Mouse (Mus musculus) heart, postnatal 0 days (tissue): ENCODE results near the gene Primpol. TPM values are rescaled to one million over a fixed set of nuclear protein-coding genes. Genes with fewer than 3 reads are reported as not detected.

Source experiments
- ATAC-seq: fragments of 200-750 bp; cut with Nextera tagmentation; 2 replicates; pipeline ENCODE4 v1.8.0; 2017; ENCODE audit warnings: low read depth, moderate number of reproducible peaks, moderate library complexity; ENCODE audit not compliant: insufficient read depth
- DNase-seq: peaks from one replicate; pipeline ENCODE4 v3.0.0-alpha.2; 2016; ENCODE audit warnings: low spot score
- H3K27ac ChIP-seq: fragments of 300-500 bp; sonication (generic); 2 replicates; pipeline ENCODE4 v1.5.1; 2014; ENCODE audit warnings: low read depth, mild to moderate bottlenecking
- H3K27me3 ChIP-seq: fragments of 300-500 bp; sonication (generic); 2 replicates; pipeline ENCODE4 v1.6.1; 2014; ENCODE audit warnings: low read length, mixed read lengths; ENCODE audit not compliant: control insufficient read depth, insufficient read depth
- H3K36me3 ChIP-seq: fragments of 300-500 bp; sonication (generic); replicated peaks from 2 replicates; pipeline ENCODE4 v1.6.1; 2014; ENCODE audit warnings: low read length, mixed read lengths; ENCODE audit not compliant: control insufficient read depth, insufficient read depth
- H3K4me1 ChIP-seq: fragments of 300-500 bp; sonication (generic); 2 replicates; pipeline ENCODE4 v1.6.1; 2014; ENCODE audit warnings: antibody characterized with exemption; ENCODE audit not compliant: control insufficient read depth, insufficient read depth
- H3K4me2 ChIP-seq: fragments of 300-500 bp; sonication (generic); 2 replicates; pipeline ENCODE4 v1.6.1; 2014; ENCODE audit warnings: low read depth, mild to moderate bottlenecking, low read length, moderate library complexity
- H3K4me3 ChIP-seq: fragments of 300-500 bp; sonication (generic); 2 replicates; pipeline ENCODE4 v1.5.1; 2014; ENCODE audit warnings: low read depth, low read length
- H3K9ac ChIP-seq: fragments of 300-500 bp; sonication (generic); replicated peaks from 2 replicates; pipeline ENCODE4 v1.6.1; 2014; ENCODE audit warnings: low read depth, low read length, mixed read lengths
- H3K9me3 ChIP-seq: fragments of 300-500 bp; sonication (generic); replicated peaks from 2 replicates; pipeline ENCODE4 v1.6.1; 2016; ENCODE audit warnings: low read length; ENCODE audit not compliant: control insufficient read depth
- CTCF ChIP-seq: IDR thresholded peaks from 2 replicates; pipeline ENCODE4 v1.5.1; 2016; ENCODE audit warnings: antibody characterized with exemption, control low read depth, low read depth
- EP300 ChIP-seq: IDR thresholded peaks from 2 replicates; pipeline ENCODE4 v1.6.1; 2016; ENCODE audit warnings: antibody characterized with exemption, low read depth
- WGBS: fragments of 180-500 bp; shearing (Covaris S2); extraction: QIAGEN DNeasy Blood & Tissue Kit; methylation state at CpG from one replicate; pipeline ENCODE4 v1.1.7; 2014; 5-methylcytosine and 5-hydroxymethylcytosine counted together
- polyA plus RNA-seq: library from polyadenylated mRNA; unstranded; fragments of >200 nt; fragmentation: Nextera tagmentation; extraction: Ambion mirVana; gene quantifications from 2 replicates; pipeline ENCODE4 v1.2.1, GENCODE M21; 2015
- total RNA-seq: library from RNA; depleted of rRNA; stranded (reverse); fragments of >200 nt; gene quantifications from 2 replicates; pipeline ENCODE4 v1.2.3, GENCODE M21; 2014; ENCODE audit warnings: low replicate concordance; rRNA removed

Gene Primpol
- total and polyA plus RNA-seq, 2 experiments from 2014 or later: 2.9 to 3.4 TPM

- WGBS: 29% methylated on average over 5 of the region's 5 CpGs
- no peak overlapping the region for H3K9ac ChIP-seq
- ATAC-seq: peak; percentile 62
These were observed 77.3 kb downstream of the Primpol start for GRCm38 (mm10) chr8:46539701-46540100.

GRCm38 (mm10) chr8:46533926-46534325 is 83.1 kb downstream of the Primpol start:
- no peaks in the 10 kb centered on the region for H3K9me3 ChIP-seq
- H3K27me3 ChIP-seq: no peaks in the 10 kb centered on the region
- H3K4me2 ChIP-seq: no peak overlapping the region
- H3K4me1 ChIP-seq: no peaks in the 10 kb centered on the region
- WGBS: 88% methylated on average over 7 of the region's 7 CpGs
- TF ChIP-seq EP300: no peak
- TF ChIP-seq CTCF: no peak
- H3K9ac ChIP-seq: no peak overlapping the region
- ATAC-seq: no peak
- peaks cover 84% of the 10 kb centered on the region for H3K36me3 ChIP-seq
- DNase-seq: no peak
- H3K27ac ChIP-seq: no peak overlapping the region
- no peak overlapping the region for H3K4me3 ChIP-seq

More at GRCm38 (mm10) chr8:46539701-46540100, 77.3 kb downstream of the Primpol start:
- H3K4me3 ChIP-seq: no peak overlapping the region
- no peaks in the 10 kb centered on the region for H3K9me3 ChIP-seq
- H3K4me2 ChIP-seq: no peak overlapping the region
- peak; percentile 28 for DNase-seq
- no peak overlapping the region for H3K27ac ChIP-seq
- no peak for TF ChIP-seq EP300
- TF ChIP-seq CTCF: no peak
- peaks cover 6% of the 10 kb centered on the region; the same call in 1 of the 2 replicates for H3K4me1 ChIP-seq
- H3K27me3 ChIP-seq: no peaks in the 10 kb centered on the region
- peaks cover 29% of the 10 kb centered on the region for H3K36me3 ChIP-seq

GRCm38 (mm10) chr8:46530541-46530940 is 86.5 kb downstream of the Primpol start:
- Histone ChIP-seq H3K36me3 (peaks cover 93% of the 10 kb centered on the region), H3K27me3 (no peaks in the 10 kb centered on the region), H3K4me1 (no peaks in the 10 kb centered on the region), H3K27ac (no peak overlapping the region), H3K4me2 (no peak overlapping the region), H3K9me3 (no peaks in the 10 kb centered on the region), H3K4me3 (no peak overlapping the region), H3K9ac (no peak overlapping the region)
- ATAC-seq (no peak), DNase-seq (no peak)
- no peak for TF ChIP-seq CTCF
- TF ChIP-seq EP300: no peak
- 56% methylated on average over 4 of the region's 4 CpGs for WGBS

GRCm38 (mm10) chr8:46529508-46529907 is 87.5 kb downstream of the Primpol start:
- no peaks in the 10 kb centered on the region for H3K9me3 ChIP-seq
- H3K4me3 ChIP-seq: no peak overlapping the region
- H3K9ac ChIP-seq: no peak overlapping the region
- no peak for ATAC-seq
- no peaks in the 10 kb centered on the region for H3K27me3 ChIP-seq
- H3K4me1 ChIP-seq: no peaks in the 10 kb centered on the region
- 81% methylated on average over 4 of the region's 4 CpGs for WGBS
- DNase-seq: no peak
- H3K27ac ChIP-seq: no peak overlapping the region
- no peak overlapping the region for H3K4me2 ChIP-seq
- H3K36me3 ChIP-seq: peaks cover 94% of the 10 kb centered on the region
- no peak for TF ChIP-seq CTCF
- no peak for TF ChIP-seq EP300

- Histone ChIP-seq H3K36me3 (peaks cover 96% of the 10 kb centered on the region), H3K9me3 (no peaks in the 10 kb centered on the region), H3K9ac (no peak overlapping the region), H3K4me1 (no peaks in the 10 kb centered on the region), H3K4me3 (no peak overlapping the region), H3K27me3 (no peaks in the 10 kb centered on the region), H3K4me2 (no peak overlapping the region), H3K27ac (no peak overlapping the region)
- DNase-seq: no peak
- no peak for TF ChIP-seq EP300
- TF ChIP-seq CTCF: no peak
- 62% methylated on average over 10 of the region's 10 CpGs for WGBS
- 0 out of 2 replicates have a peak, but pooled peaks have one; percentile 33 for ATAC-seq
These were observed 90.2 kb downstream of the Primpol start for GRCm38 (mm10) chr8:46526821-46527220.

GRCm38 (mm10) chr8:46526098-46526497 is 90.9 kb downstream of the Primpol start:
- H3K4me3 ChIP-seq: no peak overlapping the region
- no peak overlapping the region for H3K9ac ChIP-seq
- 88% methylated on average over 8 of the region's 8 CpGs for WGBS

More at GRCm38 (mm10) chr8:46526098-46526497, 90.9 kb downstream of the Primpol start:
- no peak for TF ChIP-seq EP300
- TF ChIP-seq CTCF: no peak
- ATAC-seq (no peak), DNase-seq (no peak)
- H3K36me3 ChIP-seq: peaks cover 96% of the 10 kb centered on the region
- no peaks in the 10 kb centered on the region for H3K27me3 ChIP-seq
- H3K9me3 ChIP-seq: no peaks in the 10 kb centered on the region
- H3K27ac ChIP-seq: no peak overlapping the region
- no peaks in the 10 kb centered on the region for H3K4me1 ChIP-seq
- H3K4me2 ChIP-seq: no peak overlapping the region

Other genes starting within 250 kb of the Primpol start
- 275 and 297 TPM in 2 replicates for gene Acsl1, start 146.2 kb downstream of the Primpol start, total RNA-seq
- 271 and 291 TPM in 2 replicates for gene Acsl1, start 146.2 kb downstream of the Primpol start, polyA plus RNA-seq
- gene Cenpu, start 65.2 kb downstream of the Primpol start, total RNA-seq: 1.1 and 2.4 TPM in 2 replicates
- gene Cenpu, start 65.2 kb downstream of the Primpol start, polyA plus RNA-seq: 4.3 and 5.3 TPM in 2 replicates
- gene Casp3, start 79 bp upstream of the Primpol start, total RNA-seq: 11.8 and 20.8 TPM in 2 replicates
- gene Casp3, start 79 bp upstream of the Primpol start, polyA plus RNA-seq: 28.6 and 30.4 TPM in 2 replicates
- gene Irf2, start 122.5 kb upstream of the Primpol start, total RNA-seq: 3.5 and 4.6 TPM in 2 replicates
- 22.2 and 22.5 TPM in 2 replicates for gene Irf2, start 122.5 kb upstream of the Primpol start, polyA plus RNA-seq